Mouse (Mus musculus) embryonic facial prominence, embryonic 10.5 days (tissue): ENCODE results near the gene Epb41l1. TPM values are rescaled to one million over a fixed set of nuclear protein-coding genes. Genes with fewer than 3 reads are reported as not detected.

Experiments
- DNase-seq: peaks from one replicate; pipeline ENCODE4 v3.0.0-alpha.2; 2017; ENCODE audit warnings: low spot score
- H3K27ac ChIP-seq: fragments of 300-500 bp; sonication (generic); replicated peaks from 2 replicates; pipeline ENCODE4 v1.5.1; 2016; ENCODE audit warnings: mild to moderate bottlenecking
- H3K27me3 ChIP-seq: fragments of 300-500 bp; sonication (generic); replicated peaks from 2 replicates; pipeline ENCODE4 v1.6.1; 2016; ENCODE audit warnings: low read depth, mild to moderate bottlenecking; ENCODE audit not compliant: poor library complexity, severe bottlenecking
- H3K36me3 ChIP-seq: fragments of 300-500 bp; sonication (generic); replicated peaks from 2 replicates; pipeline ENCODE4 v1.6.1; 2016; ENCODE audit warnings: mild to moderate bottlenecking, moderate library complexity
- H3K4me1 ChIP-seq: fragments of 300-500 bp; sonication (generic); 2 replicates; pipeline ENCODE4 v1.6.1; 2016
- H3K4me3 ChIP-seq: fragments of 300-500 bp; sonication (generic); 2 replicates; pipeline ENCODE4 v1.5.1; 2016; ENCODE audit warnings: mild to moderate bottlenecking, moderate library complexity
- H3K9me3 ChIP-seq: fragments of 300-500 bp; sonication (generic); 2 replicates; pipeline ENCODE4 v1.6.1; 2016; ENCODE audit warnings: mild to moderate bottlenecking
- WGBS: fragments of 180-500 bp; shearing (Covaris S2); methylation state at CpG from one replicate; pipeline ENCODE4 v1.1.7; 2016; 5-methylcytosine and 5-hydroxymethylcytosine counted together
- polyA plus RNA-seq: library from polyadenylated mRNA; unstranded; fragments of >200 nt; fragmentation: Nextera tagmentation; extraction: Ambion mirVana; gene quantifications from 2 replicates; pipeline ENCODE4 v1.2.1, GENCODE M21; 2016

The Epb41l1 gene
- polyA plus RNA-seq, 1 experiment from 2014 or later, result 1.6 TPM

- no peaks in the 10 kb centered on the region for H3K36me3 ChIP-seq
- no peak for DNase-seq
- peaks cover 34% of the 10 kb centered on the region for H3K4me1 ChIP-seq
- H3K27me3 ChIP-seq, result no peaks in the 10 kb centered on the region
- no peak overlapping the region for H3K27ac ChIP-seq
- no peak overlapping the region for H3K4me3 ChIP-seq
- WGBS, result 61% methylated on average over 8 of the region's 8 CpGs
- no peaks in the 10 kb centered on the region for H3K9me3 ChIP-seq
Observed at GRCm38 (mm10) chr2:156469508-156469907, 48.8 kb downstream of the Epb41l1 start.

GRCm38 (mm10) chr2:156470938-156471337, 50.2 kb downstream of the Epb41l1 start:
- Histone ChIP-seq H3K27ac (0 out of 2 replicates have a peak overlapping the region, but pooled peaks have one; percentile 20), H3K27me3 (no peaks in the 10 kb centered on the region), H3K4me3 (no peak overlapping the region), H3K9me3 (no peaks in the 10 kb centered on the region), H3K36me3 (no peaks in the 10 kb centered on the region), H3K4me1 (peaks cover 46% of the 10 kb centered on the region)
- DNase-seq, result no peak
- 79% methylated on average over 7 of the region's 7 CpGs for WGBS

GRCm38 (mm10) chr2:156472336-156472735, 51.6 kb downstream of the Epb41l1 start:
- Histone ChIP-seq H3K9me3 (no peaks in the 10 kb centered on the region), H3K27me3 (peaks cover 12% of the 10 kb centered on the region), H3K27ac (no peak overlapping the region), H3K4me1 (peaks cover 54% of the 10 kb centered on the region), H3K36me3 (no peaks in the 10 kb centered on the region), H3K4me3 (no peak overlapping the region)
- 91% methylated on average over 8 of the region's 8 CpGs for WGBS
- DNase-seq, result no peak

- H3K4me1 ChIP-seq, result peaks cover 64% of the 10 kb centered on the region
- no peak for DNase-seq
- no peak overlapping the region for H3K27ac ChIP-seq
- WGBS, result 64% methylated on average over 8 of the region's 8 CpGs
- no peak overlapping the region for H3K4me3 ChIP-seq
- H3K27me3 ChIP-seq, result peaks cover 21% of the 10 kb centered on the region
- no peaks in the 10 kb centered on the region for H3K9me3 ChIP-seq
- no peaks in the 10 kb centered on the region for H3K36me3 ChIP-seq
Observed at GRCm38 (mm10) chr2:156473696-156474095, 53.0 kb downstream of the Epb41l1 start.

- H3K4me3 ChIP-seq, result no peak overlapping the region
- 57% methylated on average over 3 of the region's 3 CpGs for WGBS
- H3K4me1 ChIP-seq, result peaks cover 63% of the 10 kb centered on the region
- no peaks in the 10 kb centered on the region for H3K9me3 ChIP-seq
- no peak overlapping the region for H3K27ac ChIP-seq
- DNase-seq, result no peak
- no peaks in the 10 kb centered on the region for H3K36me3 ChIP-seq
- H3K27me3 ChIP-seq, result peaks cover 21% of the 10 kb centered on the region
Observed at GRCm38 (mm10) chr2:156474111-156474510, 53.4 kb downstream of the Epb41l1 start.

GRCm38 (mm10) chr2:156474891-156475284, 54.2 kb downstream of the Epb41l1 start:
- no peaks in the 10 kb centered on the region for H3K36me3 ChIP-seq
- peaks cover 21% of the 10 kb centered on the region for H3K27me3 ChIP-seq
- no peak for DNase-seq
- no peaks in the 10 kb centered on the region for H3K9me3 ChIP-seq
- H3K27ac ChIP-seq, result peak overlapping the region; percentile 86
- WGBS, result 27% methylated on average over 12 of the region's 12 CpGs
- peak overlapping the region; percentile 81 for H3K4me3 ChIP-seq
- peaks cover 59% of the 10 kb centered on the region for H3K4me1 ChIP-seq

- H3K27ac ChIP-seq, result peak overlapping the region; percentile 86
- no peaks in the 10 kb centered on the region for H3K36me3 ChIP-seq
- H3K4me3 ChIP-seq, result peak overlapping the region; percentile 81
- DNase-seq, result peak; percentile 79
- WGBS, result 1% methylated on average over 80 of the region's 80 CpGs
- peaks cover 21% of the 10 kb centered on the region for H3K27me3 ChIP-seq
- no peaks in the 10 kb centered on the region for H3K9me3 ChIP-seq
- peaks cover 61% of the 10 kb centered on the region for H3K4me1 ChIP-seq
Observed at GRCm38 (mm10) chr2:156475285-156476110, 54.8 kb downstream of the Epb41l1 start.

- Histone ChIP-seq H3K4me1 (peaks cover 55% of the 10 kb centered on the region), H3K27ac (peak overlapping the region; percentile 86), H3K4me3 (peak overlapping the region; percentile 81), H3K9me3 (no peaks in the 10 kb centered on the region), H3K27me3 (peaks cover 21% of the 10 kb centered on the region), H3K36me3 (no peaks in the 10 kb centered on the region)
- peak; percentile 27 for DNase-seq
- WGBS, result 25% methylated on average over 8 of the region's 8 CpGs
Observed at GRCm38 (mm10) chr2:156476111-156476747, 55.5 kb downstream of the Epb41l1 start.

- Histone ChIP-seq H3K9me3 (no peaks in the 10 kb centered on the region), H3K27ac (0 out of 2 replicates have a peak overlapping the region, but pooled peaks have one; percentile 30), H3K27me3 (peaks cover 21% of the 10 kb centered on the region), H3K36me3 (no peaks in the 10 kb centered on the region), H3K4me3 (peak overlapping the region; percentile 81), H3K4me1 (peaks cover 55% of the 10 kb centered on the region)
- no peak for DNase-seq
- 48% methylated on average over 5 of the region's 5 CpGs for WGBS
Observed at GRCm38 (mm10) chr2:156476748-156477151, 56.0 kb downstream of the Epb41l1 start.

- Histone ChIP-seq H3K27me3 (peaks cover 21% of the 10 kb centered on the region), H3K27ac (no peak overlapping the region), H3K36me3 (no peaks in the 10 kb centered on the region), H3K9me3 (no peaks in the 10 kb centered on the region), H3K4me1 (peaks cover 50% of the 10 kb centered on the region), H3K4me3 (no peak overlapping the region)
- WGBS, result 84% methylated on average over 13 of the region's 13 CpGs
- no peak for DNase-seq
Observed at GRCm38 (mm10) chr2:156478046-156478690, 57.5 kb downstream of the Epb41l1 start.

- H3K4me3 ChIP-seq, result no peak overlapping the region
- H3K9me3 ChIP-seq, result peaks cover 13% of the 10 kb centered on the region; the same call in 1 of the 2 replicates
- no peak for DNase-seq
- H3K4me1 ChIP-seq, result peaks cover 36% of the 10 kb centered on the region
- peaks cover 12% of the 10 kb centered on the region; the same call in 1 of the 2 replicates for H3K36me3 ChIP-seq
- 72% methylated on average over 7 of the region's 7 CpGs for WGBS
- H3K27me3 ChIP-seq, result peaks cover 34% of the 10 kb centered on the region
- no peak overlapping the region for H3K27ac ChIP-seq
Observed at GRCm38 (mm10) chr2:156479833-156480232, 59.1 kb downstream of the Epb41l1 start.

GRCm38 (mm10) chr2:156480267-156480666, 59.6 kb downstream of the Epb41l1 start:
- no peak for DNase-seq
- Histone ChIP-seq H3K27me3 (peaks cover 38% of the 10 kb centered on the region), H3K4me1 (peaks cover 32% of the 10 kb centered on the region), H3K27ac (no peak overlapping the region), H3K4me3 (no peak overlapping the region), H3K36me3 (peaks cover 12% of the 10 kb centered on the region; the same call in 1 of the 2 replicates), H3K9me3 (peaks cover 14% of the 10 kb centered on the region; the same call in 1 of the 2 replicates)
- WGBS, result 82% methylated on average over 7 of the region's 7 CpGs
